In the genomic region with DNA sequence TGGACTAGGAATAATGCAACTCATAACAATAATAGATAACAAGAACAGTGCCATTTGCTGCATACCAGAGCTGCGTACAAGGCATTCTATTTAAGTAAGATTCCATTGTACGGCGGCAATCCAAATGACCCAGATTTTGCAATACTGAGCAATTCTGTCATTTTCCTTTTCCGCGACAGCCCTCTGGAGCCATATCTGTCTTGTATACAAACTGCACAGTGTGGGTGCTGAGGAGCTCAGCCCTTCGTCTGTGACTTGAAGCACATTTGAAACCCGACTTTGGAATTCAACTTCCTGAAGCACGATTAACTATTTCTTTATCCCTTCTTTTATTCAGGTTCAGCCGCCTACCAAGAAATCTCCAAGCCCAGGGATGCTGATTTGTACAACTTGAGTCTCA, we compare ENCODE assay signal across 27 mouse cellular contexts. TPM values are rescaled to one million over a fixed set of nuclear protein-coding genes. Genes with fewer than 3 reads are reported as not detected.
DNase-seq lines count a peak whose midpoint lies in the region; ATAC-seq and TF ChIP-seq lines count a peak whose summit lies in the region.
"Had no signal": no experiment of that assay in that cellular context is flagged by ENCODE, and none has a peak within 500 bp of the region (broad histone marks: within the 10 kb centered on the region; RNA-seq: fewer than 3 reads in every experiment).

No protein-coding gene starts in this region.

- no peaks in the 10 kb centered on the region for H3K4me1 ChIP-seq in intestine, embryonic 16.5 days (ENCODE audit: control insufficient read depth, insufficient read depth, low read length)
- H3K4me1 ChIP-seq in intestine, embryonic 15.5 days (replicated peaks), result no peaks in the 10 kb centered on the region
- no peaks in the 10 kb centered on the region for H3K4me1 ChIP-seq in lung, postnatal 0 days (ENCODE audit: insufficient read depth, low read depth, low read length)
- peaks cover 24% of the 10 kb centered on the region for H3K4me1 ChIP-seq in midbrain, embryonic 10.5 days
- H3K4me1 ChIP-seq: hindbrain, embryonic 15.5 days; limb, embryonic 15.5 days; midbrain, embryonic 13.5 days had no signal

- no peaks in the 10 kb centered on the region for H3K36me3 ChIP-seq in intestine, embryonic 16.5 days (ENCODE audit: control insufficient read depth, insufficient read depth, low read length)
- H3K36me3 ChIP-seq in intestine, embryonic 15.5 days, result no peaks in the 10 kb centered on the region
- no peaks in the 10 kb centered on the region for H3K36me3 ChIP-seq in lung, postnatal 0 days (ENCODE audit: insufficient read depth, low read length)
- no peaks in the 10 kb centered on the region for H3K36me3 ChIP-seq in midbrain, embryonic 10.5 days
- H3K36me3 ChIP-seq: forebrain, embryonic 10.5 days; hindbrain, embryonic 15.5 days; limb, embryonic 15.5 days; midbrain, embryonic 13.5 days had no signal

- no peak overlapping the region for H3K4me2 ChIP-seq in intestine, embryonic 16.5 days (ENCODE audit: low read depth, low read length)
- no peak overlapping the region for H3K4me2 ChIP-seq in intestine, embryonic 15.5 days (replicated peaks)
- no peak overlapping the region for H3K4me2 ChIP-seq in lung, postnatal 0 days (replicated peaks; ENCODE audit: low read depth, low read length)
- H3K4me2 ChIP-seq: hindbrain, embryonic 15.5 days; limb, embryonic 15.5 days; midbrain, embryonic 13.5 days had no signal

- no peak overlapping the region for H3K4me3 ChIP-seq in intestine, embryonic 16.5 days (ENCODE audit: low read length)
- no peak overlapping the region for H3K4me3 ChIP-seq in intestine, embryonic 15.5 days (replicated peaks)
- H3K4me3 ChIP-seq in lung, postnatal 0 days (ENCODE audit: low read depth, low read length), result no peak overlapping the region
- no peak overlapping the region for H3K4me3 ChIP-seq in midbrain, embryonic 10.5 days
- H3K4me3 ChIP-seq: forebrain, embryonic 10.5 days; hindbrain, embryonic 15.5 days; layer of hippocampus, adult 2 months; limb, embryonic 15.5 days; midbrain, embryonic 13.5 days had no signal

- no peak for DNase-seq in cerebellum, postnatal 14 days
- DNase-seq in lung, postnatal 0 days (ENCODE audit: low spot score), result peak; percentile 28
- no peak for DNase-seq in lung, postnatal 4 days
- no peak for DNase-seq in midbrain, embryonic 10.5 days (ENCODE audit: low spot score)
- DNase-seq: adrenal gland, adult 8-10 months; gastrocnemius, postnatal 25 days; kidney, adult 9 months; kidney, postnatal 25 days; layer of hippocampus, postnatal 36 days; left cerebral cortex, postnatal 4 days; right cerebral cortex, postnatal 14 days had no signal

- H3K27me3 ChIP-seq in intestine, embryonic 16.5 days (replicated peaks; ENCODE audit: control insufficient read depth, insufficient read depth, low read length), result no peaks in the 10 kb centered on the region
- H3K27me3 ChIP-seq in intestine, embryonic 15.5 days (replicated peaks), result no peaks in the 10 kb centered on the region
- no peaks in the 10 kb centered on the region for H3K27me3 ChIP-seq in lung, postnatal 0 days (replicated peaks; ENCODE audit: insufficient read depth, low read length)
- 0 out of 2 replicates have a peak, but pooled peaks cover 3% of the 10 kb centered on the region for H3K27me3 ChIP-seq in midbrain, embryonic 10.5 days (ENCODE audit: low read depth, poor library complexity, severe bottlenecking)
- H3K27me3 ChIP-seq: hindbrain, embryonic 15.5 days; limb, embryonic 15.5 days; midbrain, embryonic 13.5 days had no signal

- no peak for TF ChIP-seq EP300 in lung, postnatal 0 days (IDR thresholded peaks at IDR 0.05)

- no peak overlapping the region for H3K9ac ChIP-seq in intestine, embryonic 16.5 days (ENCODE audit: low read depth, low read length)
- no peak overlapping the region for H3K9ac ChIP-seq in intestine, embryonic 15.5 days
- H3K9ac ChIP-seq in lung, postnatal 0 days (replicated peaks; ENCODE audit: low read depth), result no peak overlapping the region
- H3K9ac ChIP-seq: hindbrain, embryonic 15.5 days; limb, embryonic 15.5 days; liver, embryonic 14.5 days; midbrain, embryonic 13.5 days had no signal

- no peak for TF ChIP-seq CTCF in lung, postnatal 0 days (IDR thresholded peaks at IDR 0.05)

- H3K9me3 ChIP-seq in intestine, embryonic 16.5 days (ENCODE audit: control insufficient read depth, low read length), result no peaks in the 10 kb centered on the region
- no peaks in the 10 kb centered on the region for H3K9me3 ChIP-seq in intestine, embryonic 15.5 days
- no peaks in the 10 kb centered on the region for H3K9me3 ChIP-seq in lung, postnatal 0 days (ENCODE audit: low read length)
- no peaks in the 10 kb centered on the region for H3K9me3 ChIP-seq in midbrain, embryonic 10.5 days (replicated peaks)
- H3K9me3 ChIP-seq: forebrain, embryonic 10.5 days; hindbrain, embryonic 15.5 days; limb, embryonic 15.5 days; midbrain, embryonic 13.5 days had no signal

- WGBS in intestine, embryonic 16.5 days, result 84% methylated on average over 9 of the region's 9 CpGs
- 79% methylated on average over 9 of the region's 9 CpGs for WGBS in intestine, embryonic 15.5 days
- 63% methylated on average over 9 of the region's 9 CpGs for WGBS in lung, postnatal 0 days
- WGBS in midbrain, embryonic 10.5 days, result 88% methylated on average over 9 of the region's 9 CpGs

- no peak overlapping the region for H3K27ac ChIP-seq in intestine, embryonic 16.5 days (ENCODE audit: low read length)
- H3K27ac ChIP-seq in intestine, embryonic 15.5 days, result no peak overlapping the region
- no peak overlapping the region for H3K27ac ChIP-seq in lung, postnatal 0 days (ENCODE audit: low read length)
- H3K27ac ChIP-seq in midbrain, embryonic 10.5 days (replicated peaks), result no peak overlapping the region
- H3K27ac ChIP-seq: forebrain, embryonic 10.5 days; hindbrain, embryonic 15.5 days; layer of hippocampus, adult 2 months; limb, embryonic 15.5 days; liver, embryonic 14.5 days; midbrain, embryonic 13.5 days had no signal

- ATAC-seq in cerebellum, adult (ENCODE audit: insufficient number of reproducible peaks, low FRiP score, low TSS enrichment), result peak; percentile 21; the same call in 1 of the 2 replicates
- ATAC-seq in intestine, embryonic 16.5 days, result 0 out of 2 replicates have a peak, but pooled peaks have one; percentile 11
- ATAC-seq in intestine, embryonic 15.5 days, result no peak
- ATAC-seq in lung, postnatal 0 days, result 0 out of 2 replicates have a peak, but pooled peaks have one; percentile 16
- ATAC-seq in granulocyte monocyte progenitor cell, adult 5-6 weeks (replicated peaks; ENCODE audit: poor library complexity, severe bottlenecking), result peak; percentile 73
- ATAC-seq: activated CD4-positive, CD25-positive, alpha-beta regulatory T cell, adult 4 months; forebrain, embryonic 16.5 days; midbrain, embryonic 13.5 days had no signal

RNA-seq across cellular contexts. Expression of gene Clnk, which starts 6.6 kb away (rescaled TPM):
- polyA plus RNA-seq in intestine, embryonic 16.5 days (2015; fragmentation: Nextera tagmentation; extraction: Ambion mirVana), result 0.28 and 0.57 TPM in 2 replicates
- polyA plus RNA-seq in intestine, embryonic 15.5 days (2015; fragmentation: Nextera tagmentation; extraction: Ambion mirVana), result 0.54 and 0.57 TPM in 2 replicates
- 0.07 TPM in 1 of 2 replicates, not detected in the other for polyA plus RNA-seq in lung, postnatal 0 days (2015; fragmentation: Nextera tagmentation; extraction: Ambion mirVana)
- total RNA-seq in granulocyte monocyte progenitor cell, adult 5-6 weeks (2014; fragmentation: Nextera tagmentation), result 0.80 and 0.98 TPM in 2 replicates
- total RNA-seq in granulocyte monocyte progenitor cell, adult 5-6 weeks (2017), result 0.22 and 0.41 TPM in 2 replicates
- 0.06 and 0.10 TPM in 2 replicates for polyA plus RNA-seq in midbrain, embryonic 10.5 days (2016; fragmentation: Nextera tagmentation; extraction: Ambion mirVana)
- total RNA-seq: gastrocnemius, postnatal 25 days; heart, adult 8-10 months; layer of hippocampus, adult 2 months; layer of hippocampus, postnatal 36 days; left cerebral cortex, postnatal 4 days; neutrophil, adult 5-6 weeks had no signal
- polyA plus RNA-seq: activated CD4-positive, CD25-positive, alpha-beta regulatory T cell, adult 4 months; embryonic facial prominence, embryonic 11.5 days; forebrain, embryonic 10.5 days; heart, postnatal 0 days had no signal
